Mouse (Mus musculus): ENCODE data around the gene Incenp. TPM values are rescaled to one million over a fixed set of nuclear protein-coding genes. Genes with fewer than 3 reads are reported as not detected.
"Not testable (repeated sequence)": the region's sequence is repeated elsewhere in the genome, so short reads cannot be mapped to it uniquely, and the experiment has no call there.

The Incenp gene
- polyA plus RNA-seq, 1 experiment from 2014 or later, result 86.6 TPM

DNA sequence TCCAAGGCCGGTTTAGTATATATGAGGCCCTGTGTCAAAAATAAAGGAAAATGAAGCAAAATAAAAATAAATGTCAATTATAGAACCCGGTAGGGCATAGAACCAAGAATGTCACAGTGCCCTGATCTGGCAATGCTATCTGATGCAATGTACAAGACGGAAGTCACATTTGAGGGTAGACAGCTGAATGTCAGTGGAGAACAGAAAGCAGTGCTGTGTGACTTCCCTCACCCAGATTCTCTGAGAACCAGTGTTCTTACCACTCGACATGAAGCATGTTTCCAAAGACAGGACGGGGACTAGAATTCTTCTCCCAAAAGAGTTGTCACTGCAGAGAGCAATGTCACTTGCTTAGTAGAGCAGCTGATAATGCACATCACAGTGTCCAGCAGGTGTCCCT, 14.4 kb upstream of the Incenp start:
- no peak for ATAC-seq
- Histone ChIP-seq H3K27me3 (no peaks in the 10 kb centered on the region), H3K36me3 (ENCODE audit: poor library complexity, severe bottlenecking) (no peaks in the 10 kb centered on the region), H3K9me3 (replicated peaks) (no peaks in the 10 kb centered on the region), H3K4me2 (no peak overlapping the region), H3K4me1 (no peaks in the 10 kb centered on the region), H3K27ac (no peak overlapping the region), H3K9ac (no peak overlapping the region), H3K4me3 (no peak overlapping the region)
- 82% methylated on average over 5 of the region's 5 CpGs for WGBS

DNA sequence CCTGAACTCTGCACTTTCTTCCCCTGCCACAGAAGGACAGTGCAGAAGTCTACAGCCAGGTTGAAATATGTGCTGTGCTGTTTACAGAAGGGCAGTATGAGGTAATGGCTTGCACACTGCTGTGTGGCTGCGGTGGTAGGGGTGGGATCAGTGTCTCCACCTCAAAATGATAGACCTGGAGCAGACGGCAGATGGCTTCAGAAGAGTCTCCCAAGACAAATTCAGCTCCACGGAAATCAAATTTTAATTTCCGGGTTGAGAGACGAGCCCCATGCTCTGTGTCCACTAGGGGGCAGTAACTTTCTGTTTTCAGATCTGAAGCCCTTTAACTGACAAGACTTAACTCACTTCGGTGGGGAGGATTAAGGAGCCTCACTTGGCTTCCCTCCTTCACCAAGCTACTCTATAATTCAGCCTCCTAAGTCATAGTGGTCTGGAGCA, 12.0 kb upstream of the Incenp start:
- Histone ChIP-seq H3K36me3 (ENCODE audit: poor library complexity, severe bottlenecking) (no peaks in the 10 kb centered on the region), H3K9me3 (replicated peaks) (no peaks in the 10 kb centered on the region), H3K27ac (no peak overlapping the region), H3K4me3 (no peak overlapping the region), H3K27me3 (no peaks in the 10 kb centered on the region), H3K4me1 (no peaks in the 10 kb centered on the region), H3K9ac (no peak overlapping the region), H3K4me2 (peak overlapping the region; percentile 36; the same call in 1 of the 2 replicates)
- WGBS, result 19% methylated on average over 6 of the region's 6 CpGs
- ATAC-seq, result peak; percentile 57; the same call in 1 of the 2 replicates

DNA sequence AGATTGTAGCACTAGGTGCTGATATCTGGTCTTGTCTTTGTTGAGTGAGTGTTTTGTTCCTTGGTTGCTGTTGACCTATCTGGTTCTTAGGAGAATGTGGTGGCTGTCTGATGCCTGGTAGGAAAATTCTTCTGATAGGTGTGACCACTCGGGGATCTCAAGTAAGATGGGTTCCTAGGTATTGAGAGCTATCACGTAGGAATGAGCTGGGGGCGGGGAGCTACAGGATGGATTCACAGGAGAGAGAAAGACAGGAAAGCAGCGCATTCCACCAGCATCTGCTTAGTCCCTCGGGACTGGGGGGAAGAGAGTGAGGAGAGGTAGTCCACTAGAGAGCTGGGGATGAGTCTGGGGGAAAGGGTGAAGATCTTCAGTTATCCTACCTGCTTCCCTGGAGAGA, 10.0 kb upstream of the Incenp start:
- no peak overlapping the region for H3K27ac ChIP-seq
- no peaks in the 10 kb centered on the region for H3K27me3 ChIP-seq
- H3K4me3 ChIP-seq, result no peak overlapping the region
- H3K9ac ChIP-seq, result no peak overlapping the region
- H3K9me3 ChIP-seq (replicated peaks), result no peaks in the 10 kb centered on the region
- no peak for ATAC-seq
- no peaks in the 10 kb centered on the region for H3K4me1 ChIP-seq
- H3K4me2 ChIP-seq, result no peak overlapping the region
- 83% methylated on average over 5 of the region's 5 CpGs for WGBS
- no peaks in the 10 kb centered on the region for H3K36me3 ChIP-seq (ENCODE audit: poor library complexity, severe bottlenecking)

DNA sequence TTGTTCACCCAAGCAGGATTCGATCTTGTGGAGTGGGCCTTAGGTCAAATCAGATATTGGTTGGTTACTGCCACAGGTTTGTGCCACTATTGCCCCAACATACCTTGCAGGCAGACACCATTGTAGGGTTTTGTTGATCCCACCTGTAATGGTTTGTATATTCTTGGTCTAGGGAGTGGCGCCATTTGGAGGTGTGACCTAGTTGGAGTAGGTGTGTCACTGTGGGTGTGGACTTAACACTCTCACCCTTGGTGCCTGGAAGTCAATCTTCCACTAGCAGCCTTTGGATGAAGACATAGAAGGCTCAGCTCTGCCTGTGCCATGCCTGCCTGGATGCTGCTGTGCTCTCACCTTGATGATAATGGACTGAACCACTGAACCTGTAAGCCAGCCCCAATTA, 1.3 kb upstream of the Incenp start:
- not testable (repeated sequence) for ATAC-seq; H3K9me3 ChIP-seq (replicated peaks); H3K36me3 ChIP-seq (ENCODE audit: poor library complexity, severe bottlenecking); H3K4me3 ChIP-seq; H3K27ac ChIP-seq; H3K9ac ChIP-seq; H3K27me3 ChIP-seq
- 97% methylated on average over 2 of the region's 2 CpGs for WGBS
- H3K4me2 ChIP-seq, result 0 out of 2 replicates have a peak overlapping the region, but pooled peaks have one; percentile 86
- peaks cover 35% of the 10 kb centered on the region for H3K4me1 ChIP-seq

DNA sequence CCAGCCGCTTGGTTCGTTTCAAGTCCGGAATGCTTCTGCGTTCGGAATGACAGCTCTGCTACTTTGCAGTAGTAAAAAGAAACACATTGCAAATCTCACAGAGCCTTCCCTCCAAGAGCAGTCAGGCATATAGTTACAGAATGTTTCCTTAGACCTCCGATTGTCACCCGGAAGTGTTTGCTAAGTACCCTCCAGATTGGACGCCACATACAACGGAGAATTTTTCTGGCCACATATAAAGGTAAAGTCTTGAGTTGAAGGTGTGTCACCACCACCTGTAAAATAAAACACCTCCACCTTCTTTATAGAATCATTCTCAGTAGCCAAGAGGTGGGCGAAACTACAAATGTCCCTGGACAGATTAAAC, 412 bp upstream of the Incenp start:
- Histone ChIP-seq H3K4me2 (peak overlapping the region; percentile 86), H3K27ac (peak overlapping the region; percentile 88), H3K9ac (peak overlapping the region; percentile 57), H3K9me3 (replicated peaks) (no peaks in the 10 kb centered on the region), H3K4me3 (peak overlapping the region; percentile 89), H3K4me1 (peaks cover 38% of the 10 kb centered on the region), H3K36me3 (ENCODE audit: poor library complexity, severe bottlenecking) (peaks cover 6% of the 10 kb centered on the region), H3K27me3 (no peaks in the 10 kb centered on the region)
- ATAC-seq, result peak; percentile 85
- 7% methylated on average over 10 of the region's 10 CpGs for WGBS

DNA sequence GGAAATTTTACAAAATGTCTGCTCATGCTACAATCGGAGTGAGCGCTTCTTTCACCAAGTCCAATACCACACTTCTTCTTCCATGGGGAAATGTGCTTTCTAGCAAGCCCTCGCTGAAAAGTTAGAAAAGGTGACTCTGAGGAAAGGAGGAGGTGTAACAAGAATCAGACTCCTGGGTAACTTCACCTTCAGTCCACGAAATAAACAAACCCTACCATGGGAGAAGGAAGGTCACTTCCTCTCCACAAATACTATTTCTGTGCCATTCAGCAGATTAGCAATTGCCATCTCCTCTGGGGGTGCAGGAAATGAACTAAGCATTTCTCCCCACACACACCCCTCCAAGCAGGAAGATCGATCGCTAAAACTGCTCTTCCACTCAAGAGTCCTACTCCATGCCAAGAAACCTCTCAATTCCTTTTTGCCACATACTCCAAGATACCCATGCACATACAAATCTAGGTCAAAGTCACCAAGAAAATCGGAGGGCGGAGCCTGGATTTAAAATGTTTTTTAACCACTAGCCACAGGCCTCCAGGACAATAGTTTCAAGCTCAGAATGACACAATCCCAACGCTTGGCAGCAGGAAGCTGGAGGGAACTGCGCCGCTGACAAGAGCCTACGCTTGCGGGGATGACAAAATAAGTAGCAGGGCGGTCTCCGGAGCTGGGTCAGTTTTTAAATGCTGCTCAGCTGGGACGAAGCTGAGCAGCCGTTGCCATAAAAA, 848 bp downstream of the Incenp start:
- peak overlapping the region; percentile 78; the same call in 1 of the 2 replicates for H3K27ac ChIP-seq
- H3K4me3 ChIP-seq, result peak overlapping the region; percentile 89
- peak overlapping the region; percentile 90 for H3K9ac ChIP-seq
- ATAC-seq, result no peak
- peaks cover 38% of the 10 kb centered on the region for H3K4me1 ChIP-seq
- 11% methylated on average over 17 of the region's 17 CpGs for WGBS
- H3K36me3 ChIP-seq (ENCODE audit: poor library complexity, severe bottlenecking), result peaks cover 19% of the 10 kb centered on the region
- no peaks in the 10 kb centered on the region for H3K27me3 ChIP-seq
- H3K4me2 ChIP-seq, result peak overlapping the region; percentile 86
- H3K9me3 ChIP-seq (replicated peaks), result no peaks in the 10 kb centered on the region

DNA sequence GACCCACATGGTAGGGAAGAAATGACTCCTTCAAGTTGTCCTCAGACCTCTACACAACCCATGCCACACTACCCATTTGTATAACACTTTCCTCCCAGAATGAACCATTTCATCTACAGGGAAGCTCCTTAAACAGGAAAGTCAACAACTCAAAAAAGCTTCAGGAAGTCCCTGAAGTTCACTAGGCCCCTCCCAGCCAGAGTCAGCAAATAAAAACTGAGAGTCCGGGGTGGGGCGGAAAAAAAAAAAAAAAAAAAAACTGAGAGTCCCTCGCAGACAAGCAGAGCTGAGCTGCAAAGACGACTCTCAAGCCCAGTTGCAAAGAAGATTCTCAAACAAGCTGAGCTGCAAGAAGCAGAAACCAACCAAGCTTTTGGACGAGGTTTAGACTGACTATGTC, 3.3 kb downstream of the Incenp start:
- Histone ChIP-seq H3K9ac (no peak overlapping the region), H3K4me1 (peaks cover 38% of the 10 kb centered on the region), H3K27me3 (no peaks in the 10 kb centered on the region), H3K27ac (no peak overlapping the region), H3K4me2 (0 out of 2 replicates have a peak overlapping the region, but pooled peaks have one; percentile 86), H3K9me3 (replicated peaks) (no peaks in the 10 kb centered on the region), H3K36me3 (ENCODE audit: poor library complexity, severe bottlenecking) (peaks cover 43% of the 10 kb centered on the region), H3K4me3 (no peak overlapping the region)
- WGBS, result 76% methylated on average over 5 of the region's 5 CpGs
- no peak for ATAC-seq

DNA sequence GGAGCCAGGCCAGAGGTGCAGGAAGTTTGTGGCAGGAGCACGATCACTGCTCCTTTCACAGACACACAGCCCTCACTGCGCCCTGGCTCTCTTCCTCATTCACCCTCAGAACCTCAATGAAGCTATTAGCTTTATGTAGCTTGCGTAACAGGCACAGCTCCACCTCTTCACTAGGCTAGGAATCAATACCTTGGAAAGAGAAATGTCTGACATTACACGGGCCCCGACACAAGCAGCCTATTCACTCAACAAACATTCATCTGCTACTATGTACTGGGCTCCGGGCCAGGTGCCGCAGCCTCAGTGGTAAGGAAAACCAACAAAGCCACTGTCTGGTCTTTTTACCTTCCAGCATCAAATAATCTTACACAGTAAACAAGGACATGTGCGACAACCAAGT, 12.6 kb downstream of the Incenp start:
- 83% methylated on average over 8 of the region's 8 CpGs for WGBS

DNA sequence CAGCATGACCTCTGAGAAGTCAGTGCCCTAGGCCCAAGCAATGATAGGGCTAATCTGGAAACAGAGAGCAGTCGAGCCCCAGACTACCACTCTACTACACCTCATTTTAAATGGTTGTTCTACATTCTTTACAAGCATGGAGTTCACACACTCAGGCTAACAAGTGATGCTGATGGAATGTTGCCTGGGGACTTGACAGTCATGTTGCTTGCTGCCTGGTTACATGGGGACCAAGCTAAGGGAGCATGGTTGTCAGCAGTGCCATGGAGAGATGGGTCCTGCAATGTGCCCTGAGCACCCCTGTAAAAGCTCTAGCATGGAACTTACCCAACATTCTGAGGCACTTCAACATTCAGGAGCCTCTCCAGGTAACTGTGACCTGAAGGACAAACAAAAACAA, 13.0 kb downstream of the Incenp start:
- 85% methylated on average over 1 of the region's 1 CpGs for WGBS
- H3K9me3 ChIP-seq (replicated peaks), result no peaks in the 10 kb centered on the region
- ATAC-seq, result no peak

More for the DNA sequence above, 12.6 kb downstream of the Incenp start:
- Histone ChIP-seq H3K27me3 (no peaks in the 10 kb centered on the region), H3K4me3 (no peak overlapping the region), H3K9ac (no peak overlapping the region), H3K4me1 (no peaks in the 10 kb centered on the region), H3K36me3 (ENCODE audit: poor library complexity, severe bottlenecking) (peaks cover 95% of the 10 kb centered on the region), H3K27ac (no peak overlapping the region), H3K9me3 (replicated peaks) (no peaks in the 10 kb centered on the region), H3K4me2 (no peak overlapping the region)
- ATAC-seq, result no peak

DNA sequence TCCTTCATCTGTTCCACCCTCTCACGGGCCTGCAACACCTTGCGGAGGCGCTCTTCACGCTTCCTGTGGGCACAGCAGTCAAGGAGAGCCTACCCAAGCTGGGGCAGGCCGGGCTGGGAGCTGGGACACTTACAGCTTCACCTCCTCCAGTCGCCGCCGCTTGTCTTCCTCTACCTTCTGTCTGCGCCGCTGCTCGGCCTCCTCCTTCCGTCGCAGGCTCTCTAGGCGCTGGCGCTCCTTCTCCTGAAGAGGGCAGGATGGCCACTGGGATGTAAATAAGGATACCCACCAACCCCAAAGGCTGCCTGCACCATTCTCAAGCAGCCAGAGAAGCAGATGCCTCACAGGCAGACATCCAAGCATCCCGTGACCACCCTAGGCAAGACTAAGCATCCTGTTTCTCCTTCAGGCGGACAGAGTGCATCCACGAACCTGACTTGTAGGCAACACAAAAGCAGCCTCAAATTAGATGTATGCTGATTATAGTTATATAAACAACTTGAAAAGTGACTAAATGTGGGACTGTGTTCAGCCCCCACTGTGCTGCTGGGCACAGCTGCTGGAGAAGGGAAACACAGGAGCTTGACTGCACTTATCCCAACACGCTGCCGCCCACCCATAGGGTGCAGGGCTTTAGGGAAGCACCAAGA, 21.0 kb downstream of the Incenp start:
- Histone ChIP-seq H3K4me1 (no peaks in the 10 kb centered on the region), H3K27ac (no peak overlapping the region), H3K4me3 (no peak overlapping the region), H3K9me3 (replicated peaks) (no peaks in the 10 kb centered on the region), H3K27me3 (no peaks in the 10 kb centered on the region), H3K36me3 (ENCODE audit: poor library complexity, severe bottlenecking) (peaks cover 97% of the 10 kb centered on the region), H3K9ac (no peak overlapping the region), H3K4me2 (no peak overlapping the region)
- 92% methylated on average over 20 of the region's 20 CpGs for WGBS
- ATAC-seq, result no peak

More for the DNA sequence above, 13.0 kb downstream of the Incenp start:
- peaks cover 95% of the 10 kb centered on the region for H3K36me3 ChIP-seq (ENCODE audit: poor library complexity, severe bottlenecking)
- no peak overlapping the region for H3K9ac ChIP-seq
- no peaks in the 10 kb centered on the region for H3K4me1 ChIP-seq
- H3K27me3 ChIP-seq, result no peaks in the 10 kb centered on the region
- no peak overlapping the region for H3K4me2 ChIP-seq
- H3K27ac ChIP-seq, result no peak overlapping the region
- H3K4me3 ChIP-seq, result no peak overlapping the region

DNA sequence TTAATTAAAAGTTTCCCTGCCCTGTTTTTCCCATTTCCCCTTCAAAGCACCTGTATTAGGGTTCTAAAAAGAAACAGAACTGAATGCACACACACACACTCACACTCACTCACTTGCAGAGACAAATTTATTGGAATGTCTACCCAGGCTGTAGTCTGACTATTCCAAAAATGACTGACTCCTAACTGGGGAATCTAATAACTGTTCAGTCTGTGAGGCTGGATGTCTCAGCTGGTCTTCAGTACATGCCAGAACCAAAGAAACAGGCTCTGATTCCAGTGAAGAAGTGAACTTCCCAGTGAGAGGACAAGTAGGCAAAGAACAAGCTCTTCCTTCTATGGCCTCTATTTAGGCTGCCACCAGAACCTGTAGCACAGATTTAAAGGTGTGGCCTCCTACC, 33.9 kb downstream of the Incenp start:
- Histone ChIP-seq H3K9me3 (replicated peaks) (no peaks in the 10 kb centered on the region), H3K4me2 (no peak overlapping the region)

DNA sequence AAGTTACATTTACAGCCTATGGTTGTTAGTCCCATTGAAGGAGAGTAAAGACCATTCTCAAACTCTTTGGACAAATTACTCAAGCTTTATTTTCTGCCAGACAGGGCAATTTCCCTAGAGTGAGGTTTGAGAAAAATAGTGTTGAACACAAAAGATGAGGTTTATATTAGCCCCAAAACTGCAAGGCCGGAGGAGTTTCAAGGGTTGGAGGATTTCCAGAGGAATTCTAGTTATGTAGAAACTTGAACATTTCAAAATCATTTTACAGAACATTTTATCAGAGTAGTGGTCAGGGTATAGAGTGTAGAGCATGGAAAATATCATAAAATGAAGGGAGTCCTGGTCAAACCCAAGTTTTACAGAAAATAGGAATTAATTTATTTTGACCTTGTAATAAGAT, 34.5 kb downstream of the Incenp start:
- no peaks in the 10 kb centered on the region for H3K27me3 ChIP-seq
- H3K9ac ChIP-seq, result no peak overlapping the region
- H3K4me3 ChIP-seq, result no peak overlapping the region
- no peaks in the 10 kb centered on the region for H3K4me1 ChIP-seq
- peaks cover 7% of the 10 kb centered on the region; the same call in 1 of the 2 replicates for H3K36me3 ChIP-seq (ENCODE audit: poor library complexity, severe bottlenecking)
- 93% methylated on average over 1 of the region's 1 CpGs for WGBS
- no peak for ATAC-seq
- no peak overlapping the region for H3K4me2 ChIP-seq
- no peak overlapping the region for H3K27ac ChIP-seq
- no peaks in the 10 kb centered on the region for H3K9me3 ChIP-seq (replicated peaks)

More for the DNA sequence above, 33.9 kb downstream of the Incenp start:
- Histone ChIP-seq H3K9ac (no peak overlapping the region), H3K27ac (no peak overlapping the region), H3K4me3 (no peak overlapping the region), H3K36me3 (ENCODE audit: poor library complexity, severe bottlenecking) (peaks cover 7% of the 10 kb centered on the region; the same call in 1 of the 2 replicates), H3K27me3 (no peaks in the 10 kb centered on the region), H3K4me1 (no peaks in the 10 kb centered on the region)
- no peak for ATAC-seq
